Mouse (Mus musculus) cerebellum, adult (tissue): ENCODE data around the gene Pigt.

Experiments
- ATAC-seq: cut with Nextera tagmentation; 2 replicates; pipeline ENCODE4 v1.9.2; 2017; ENCODE audit warnings: mild to moderate bottlenecking, moderate library complexity, mixed read lengths; ENCODE audit not compliant: insufficient number of reproducible peaks, low FRiP score, low TSS enrichment

Pigt gene

DNA sequence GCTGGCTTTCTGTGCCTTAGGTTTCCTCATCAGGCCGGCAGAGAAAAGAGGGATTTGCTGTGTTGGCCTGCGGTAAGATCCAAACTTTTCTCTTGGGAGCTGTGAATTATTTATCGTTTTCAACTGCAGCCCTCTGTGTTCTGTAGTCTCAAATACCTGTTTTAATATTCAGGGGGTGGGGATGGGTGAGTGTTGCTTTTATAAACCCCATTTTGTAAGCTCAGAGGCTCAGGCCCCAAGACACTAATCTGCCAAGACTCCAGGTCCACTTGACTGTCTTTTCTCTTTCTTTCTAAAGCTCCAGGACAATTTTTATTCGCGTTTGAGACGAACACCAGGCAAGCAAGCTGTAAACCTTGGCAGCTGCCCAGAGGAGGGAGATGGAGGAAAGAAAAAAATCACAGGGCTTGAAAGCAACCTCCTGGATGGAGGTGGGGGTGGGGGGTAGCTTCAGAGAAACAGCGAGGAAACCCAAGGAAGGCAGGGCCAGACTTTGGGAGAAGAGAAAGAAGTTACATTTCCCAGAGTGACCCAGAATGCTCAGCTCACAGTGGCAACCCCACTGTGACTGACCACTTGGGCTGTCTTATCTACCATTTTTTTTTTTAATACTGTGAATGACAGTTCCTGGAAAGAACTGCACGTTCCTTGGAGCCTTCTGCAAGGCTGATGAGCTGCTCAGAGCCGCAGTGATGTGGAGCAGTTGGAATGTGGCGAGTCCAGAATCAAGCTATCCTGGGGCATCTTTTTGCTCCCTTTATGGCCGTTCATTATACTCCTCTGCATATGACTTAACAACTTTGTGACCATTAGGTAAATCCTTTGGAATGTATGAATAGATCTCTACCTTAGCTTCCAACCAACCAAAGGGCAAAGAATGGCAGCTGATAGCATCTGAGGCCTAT is 21.2 kb downstream of the Pigt start:
- ATAC-seq: no peak

DNA sequence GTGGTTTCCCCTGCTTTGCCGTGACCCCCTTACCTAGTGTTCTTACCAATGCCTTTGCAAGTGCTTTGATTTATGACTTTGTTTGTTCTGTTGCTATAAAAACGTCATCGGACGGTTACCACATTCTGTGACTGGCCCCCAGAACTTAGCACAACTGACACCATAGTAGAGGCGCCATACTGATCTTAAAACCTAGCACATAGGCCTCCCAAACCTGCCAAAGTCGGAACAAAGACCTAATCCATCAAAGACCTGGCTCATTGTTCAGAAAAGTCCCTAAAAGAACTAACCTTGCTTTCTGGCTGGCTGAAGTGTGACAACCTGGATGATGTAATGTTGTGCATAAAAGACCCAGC is 21.8 kb downstream of the Pigt start:
- no peak for ATAC-seq

DNA sequence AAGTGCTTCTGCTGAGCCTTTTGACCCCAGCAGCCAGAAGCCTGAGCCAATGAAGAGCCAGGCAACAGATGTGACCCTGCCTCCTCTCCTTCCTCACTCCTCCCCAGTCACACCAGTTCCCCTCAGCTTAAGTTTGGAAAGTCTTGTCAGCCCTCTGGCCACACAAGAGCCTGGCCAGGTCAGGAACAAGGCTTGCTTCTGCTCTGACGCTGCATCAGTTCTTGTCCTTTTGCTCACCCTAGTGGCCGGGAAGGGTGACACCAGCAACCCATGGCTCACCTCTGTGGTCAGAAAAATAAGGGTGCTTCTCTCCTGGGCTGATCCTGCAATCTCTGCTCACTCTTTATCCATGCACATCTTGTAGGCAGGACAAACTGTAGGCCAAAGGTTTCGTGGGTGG is 23.5 kb downstream of the Pigt start:
- ATAC-seq: no peak

DNA sequence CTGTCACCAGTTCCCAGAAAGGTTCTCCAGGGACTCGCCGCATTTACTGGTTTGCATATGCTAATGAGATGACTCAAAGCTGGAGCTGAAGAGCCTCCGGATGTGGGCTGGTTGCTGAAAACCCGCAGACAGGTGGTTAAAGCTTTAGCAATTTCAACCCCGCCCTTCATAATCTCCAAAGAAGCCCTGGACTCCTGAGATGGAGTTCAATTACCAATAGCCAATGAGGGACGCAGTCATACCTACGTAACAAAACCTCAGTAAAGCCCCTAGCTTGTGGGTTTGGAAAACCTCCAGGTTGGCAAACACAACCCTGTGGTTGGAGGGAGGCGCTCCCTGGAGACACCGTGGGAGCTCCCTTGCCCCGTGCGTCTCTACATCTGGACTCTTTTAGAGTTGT is 24.5 kb downstream of the Pigt start:
- no peak for ATAC-seq

DNA sequence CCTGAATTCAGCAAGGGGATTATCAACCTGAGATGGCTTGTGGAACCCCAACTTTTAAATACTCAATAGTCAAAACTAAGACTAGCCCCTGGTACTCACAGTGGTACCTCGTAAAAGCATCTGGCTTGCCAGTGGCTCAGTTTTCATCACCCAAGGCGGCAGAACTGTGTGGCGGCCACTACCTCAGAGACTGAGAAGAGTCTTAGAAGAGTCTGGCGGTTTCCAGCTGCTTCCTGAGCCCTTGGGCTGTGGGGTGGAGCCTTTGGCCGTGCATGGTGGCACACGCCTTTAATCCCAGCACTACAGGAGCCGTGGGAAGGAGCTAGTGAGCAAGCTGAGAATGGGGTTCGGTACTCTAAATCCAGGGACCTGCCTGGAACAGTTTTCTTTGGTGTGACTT is 25.0 kb downstream of the Pigt start:
- ATAC-seq: no peak

DNA sequence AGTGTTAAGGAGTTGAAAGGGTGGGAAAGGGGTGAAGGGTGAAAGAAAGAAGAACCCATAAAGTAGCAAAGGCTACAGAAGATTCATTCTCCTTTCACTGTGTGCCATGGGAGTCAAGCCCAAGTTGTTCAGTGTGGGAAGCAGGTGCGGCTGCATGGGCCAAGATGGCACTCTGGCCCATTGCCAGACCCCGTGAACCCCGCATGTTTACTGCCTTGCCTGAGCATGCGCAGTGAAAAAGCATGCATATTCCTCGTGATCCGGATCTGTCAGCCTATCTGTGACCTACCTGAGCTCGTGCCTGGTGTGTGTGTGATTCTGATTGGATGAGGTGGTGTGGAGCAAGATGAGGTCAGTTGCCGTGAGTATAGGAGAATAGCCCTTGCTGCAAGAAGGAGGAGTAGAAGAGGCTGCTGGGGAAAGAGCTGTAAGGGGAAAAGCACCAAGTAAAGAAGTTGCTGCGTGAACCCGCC is 26.0 kb downstream of the Pigt start:
- ATAC-seq: no peak

DNA sequence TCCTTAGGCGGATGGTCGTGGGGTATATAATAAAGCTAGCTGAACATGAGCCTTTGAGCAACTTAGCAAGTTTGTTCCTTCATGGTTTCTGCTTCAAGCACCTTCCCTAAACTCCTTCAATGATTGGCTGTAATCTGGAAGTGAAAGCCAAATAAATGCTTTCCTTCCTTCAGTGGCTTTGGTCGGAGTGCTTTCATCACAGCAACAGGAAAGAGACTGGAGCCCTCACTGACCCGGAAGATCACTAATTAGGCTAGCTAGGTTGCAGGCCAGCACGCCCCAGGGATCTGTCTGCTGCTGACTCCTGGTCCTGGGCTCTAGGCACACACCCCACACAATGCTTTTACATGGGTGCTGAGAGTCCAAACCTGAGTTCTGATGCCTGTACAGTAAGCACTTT is 31.2 kb downstream of the Pigt start:
- no peak for ATAC-seq

DNA sequence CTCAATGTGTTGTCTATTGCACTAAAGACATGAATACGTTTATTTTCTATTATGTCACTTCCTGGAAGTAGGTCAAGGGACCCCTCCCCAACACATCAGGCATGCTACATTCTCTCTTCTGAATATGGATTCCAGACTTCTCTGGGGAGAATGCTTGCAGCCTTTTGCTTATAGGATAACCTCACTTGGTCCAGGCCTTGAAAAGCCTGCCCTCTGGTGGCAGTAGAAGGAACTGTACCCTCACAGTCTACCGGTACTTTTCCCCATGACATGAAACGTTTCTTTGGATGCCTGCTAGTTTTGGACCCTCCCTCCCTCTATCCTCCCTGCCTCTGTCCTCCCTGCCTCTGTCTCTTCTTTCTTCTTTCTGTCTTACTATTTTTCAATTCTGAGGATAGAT is 33.8 kb downstream of the Pigt start:
- ATAC-seq: peak; percentile 58; the same call in 1 of the 2 replicates

DNA sequence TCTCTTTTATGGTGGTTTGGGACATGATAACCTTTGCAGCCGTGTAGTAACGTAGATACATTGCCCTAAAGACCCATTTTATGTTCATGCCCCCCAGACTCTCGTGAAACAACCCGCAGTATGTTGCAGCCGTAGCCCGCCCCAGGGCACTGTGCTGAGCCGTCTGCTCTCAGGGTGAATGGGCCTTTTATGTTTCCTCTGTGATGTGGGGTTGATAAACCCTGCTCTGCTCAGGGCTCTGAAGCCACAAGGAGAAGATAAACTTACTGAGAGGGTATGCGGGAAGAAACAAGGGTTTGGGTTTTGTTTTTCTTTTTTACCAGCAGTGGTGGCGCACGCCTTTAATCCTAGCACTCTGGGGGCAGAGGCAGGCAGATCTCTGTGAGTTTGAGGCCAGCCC is 37.0 kb downstream of the Pigt start:
- no peak for ATAC-seq

DNA sequence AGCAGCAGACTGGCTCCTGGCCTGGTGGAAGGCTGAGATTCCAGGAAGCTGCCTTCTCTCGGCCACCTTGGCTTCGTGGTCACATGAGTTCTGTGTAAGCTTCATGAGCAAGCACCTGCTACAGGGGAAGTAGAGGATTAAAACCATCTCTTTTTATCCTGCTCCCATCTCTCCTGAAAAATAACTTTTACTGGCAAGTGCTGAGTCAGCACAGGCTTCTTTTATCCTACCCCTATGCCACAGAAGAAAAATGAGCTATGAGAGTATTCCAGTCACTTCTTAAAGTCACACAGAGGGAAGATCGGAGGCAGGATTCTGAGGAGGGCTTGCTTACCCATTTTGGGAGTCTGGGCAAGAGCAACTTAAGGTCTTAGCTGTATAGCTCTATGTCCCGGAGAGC is 39.7 kb downstream of the Pigt start:
- ATAC-seq: no peak

DNA sequence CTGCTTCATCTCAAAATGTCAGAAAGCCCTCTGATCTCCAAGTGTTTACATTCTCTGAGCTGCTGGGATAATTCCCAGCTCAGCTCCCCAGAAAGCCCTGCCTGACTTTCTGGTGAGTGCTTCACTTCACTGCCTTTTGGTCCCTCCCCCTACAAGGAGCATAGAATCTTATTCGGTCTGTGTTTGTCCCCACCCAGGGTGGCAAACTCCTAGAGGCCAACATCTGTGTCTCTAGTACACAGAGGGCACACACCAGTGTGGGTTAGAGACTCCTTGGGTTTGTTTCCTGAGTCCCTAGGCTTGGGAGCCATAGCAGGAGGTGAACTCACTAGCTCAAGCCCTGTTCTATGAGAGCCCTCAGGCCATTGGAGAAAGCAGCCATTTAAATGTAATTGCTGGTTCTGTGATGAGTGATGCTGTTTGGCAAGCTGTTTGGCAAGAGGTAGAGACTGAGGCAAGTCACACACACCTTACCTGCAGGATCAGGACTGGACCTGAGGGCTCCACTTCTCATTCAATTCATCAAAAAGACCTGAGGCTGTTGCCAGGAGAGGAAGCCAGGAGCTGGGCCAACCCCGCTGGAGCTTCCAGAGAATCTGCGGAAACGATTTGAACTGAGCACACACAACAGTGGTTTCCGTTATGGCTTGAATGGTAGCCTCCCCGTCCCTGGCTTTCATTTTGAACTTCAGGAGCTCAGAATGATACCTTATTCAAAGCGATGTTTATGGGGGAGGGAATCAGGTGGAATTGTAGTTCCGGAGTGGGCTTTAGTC is 43.5 kb downstream of the Pigt start:
- ATAC-seq: no peak

DNA sequence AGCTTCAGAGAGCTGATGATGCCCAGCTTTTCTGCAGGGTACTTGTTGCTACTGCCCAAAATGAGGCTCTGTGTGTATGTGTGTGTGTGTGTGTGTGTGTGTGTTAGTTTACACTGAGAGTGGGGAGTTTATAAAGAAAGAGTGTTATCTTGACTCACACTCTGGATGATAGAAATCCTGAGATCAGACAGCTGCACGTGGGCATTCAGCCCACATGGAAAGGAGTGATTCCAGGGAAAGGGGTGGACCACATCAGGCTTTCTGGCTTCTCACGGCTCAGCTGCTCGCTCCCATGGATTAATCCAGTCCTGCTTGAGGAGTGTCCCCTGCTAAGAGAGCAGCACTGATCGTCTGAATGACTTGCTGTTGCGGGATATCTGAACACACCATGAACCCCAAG is 44.8 kb downstream of the Pigt start:
- no peak for ATAC-seq

DNA sequence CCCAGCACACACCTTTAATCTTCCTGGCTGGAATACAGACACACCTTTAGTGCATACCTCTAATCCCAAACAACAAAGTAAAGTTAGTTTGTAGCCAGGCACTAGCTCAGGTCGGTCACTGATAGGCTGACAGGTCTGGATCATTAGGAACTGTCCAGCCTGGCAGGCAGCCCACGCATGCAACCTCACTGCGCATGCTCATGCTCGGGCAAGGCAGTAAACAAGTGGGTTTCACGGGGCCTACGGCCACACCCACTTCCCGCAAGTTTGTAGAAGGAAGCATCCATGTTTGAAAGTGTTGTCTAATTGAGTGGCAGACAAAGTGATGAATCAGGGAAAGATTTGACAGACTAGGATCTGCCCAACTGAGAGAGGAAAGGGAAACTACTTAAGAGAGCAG is 45.3 kb downstream of the Pigt start:
- no peak for ATAC-seq

DNA sequence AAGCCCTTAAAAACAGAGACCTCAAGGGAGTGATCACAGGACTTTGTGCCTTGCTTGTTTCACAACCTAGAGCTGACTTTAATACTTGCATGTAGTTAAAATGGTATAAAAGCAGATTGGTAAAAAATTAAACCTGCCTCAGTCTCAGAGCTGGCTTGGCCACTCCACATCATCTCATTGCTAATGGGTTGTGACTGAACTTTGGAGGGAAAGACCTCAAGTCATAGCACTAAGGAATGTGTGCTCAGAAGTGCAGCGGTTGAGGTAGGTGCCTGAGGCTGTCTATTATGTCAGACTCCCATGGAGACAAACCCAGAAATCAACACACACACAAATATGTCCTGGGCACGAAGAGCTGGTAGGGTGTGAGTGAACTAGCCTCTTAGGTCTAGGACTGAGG is 46.4 kb downstream of the Pigt start:
- ATAC-seq: no peak

DNA sequence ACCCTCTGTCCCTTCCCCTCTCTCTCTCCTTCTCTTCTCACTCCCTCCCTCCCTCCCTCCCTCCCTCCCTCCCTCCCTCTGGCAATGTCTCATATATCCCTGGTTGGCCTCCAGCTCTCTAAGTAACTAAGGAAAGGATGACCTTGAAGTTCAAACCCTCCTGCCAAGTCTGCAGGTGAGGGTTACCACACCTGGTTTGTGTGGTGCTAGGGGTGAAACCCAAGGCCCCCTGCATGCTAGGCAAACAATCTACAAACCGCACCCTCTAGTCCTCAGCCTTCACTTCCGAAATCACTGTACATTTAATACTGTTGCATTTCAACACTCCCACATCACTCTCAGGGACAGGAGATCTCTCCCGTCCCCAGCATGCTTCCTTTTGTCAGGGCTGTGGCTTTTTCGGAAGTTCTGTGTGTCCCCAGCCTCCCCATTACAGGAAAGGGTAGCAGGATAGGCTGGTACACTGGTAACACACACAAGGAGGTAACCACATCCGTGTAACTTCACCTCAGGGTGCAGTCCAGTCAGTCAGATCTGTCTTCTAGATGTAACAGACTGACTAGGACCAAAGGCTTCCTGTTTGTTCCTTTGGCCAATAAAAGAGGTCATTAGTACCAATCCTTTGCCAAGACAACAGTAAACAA is 47.3 kb downstream of the Pigt start:
- ATAC-seq: no peak

DNA sequence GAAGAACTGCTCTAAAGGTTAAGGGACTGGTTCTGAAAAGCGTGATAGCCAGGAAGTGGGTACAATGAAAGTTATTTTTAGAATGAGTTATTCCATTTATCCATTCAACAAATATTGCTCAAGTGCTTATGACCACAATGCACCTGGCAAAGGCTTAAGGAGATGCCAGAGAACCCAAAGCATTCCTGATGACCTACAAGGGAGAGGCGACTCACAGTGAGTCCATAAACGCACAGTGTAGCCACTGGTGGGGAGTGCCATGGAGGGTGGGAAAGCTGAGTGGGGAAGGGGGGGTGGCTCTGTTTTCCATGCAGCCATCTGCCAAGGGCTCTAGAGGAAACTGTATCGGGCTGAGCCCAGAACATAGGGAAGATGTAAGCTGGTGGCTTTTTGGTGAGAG is 52.0 kb downstream of the Pigt start:
- no peak for ATAC-seq

DNA sequence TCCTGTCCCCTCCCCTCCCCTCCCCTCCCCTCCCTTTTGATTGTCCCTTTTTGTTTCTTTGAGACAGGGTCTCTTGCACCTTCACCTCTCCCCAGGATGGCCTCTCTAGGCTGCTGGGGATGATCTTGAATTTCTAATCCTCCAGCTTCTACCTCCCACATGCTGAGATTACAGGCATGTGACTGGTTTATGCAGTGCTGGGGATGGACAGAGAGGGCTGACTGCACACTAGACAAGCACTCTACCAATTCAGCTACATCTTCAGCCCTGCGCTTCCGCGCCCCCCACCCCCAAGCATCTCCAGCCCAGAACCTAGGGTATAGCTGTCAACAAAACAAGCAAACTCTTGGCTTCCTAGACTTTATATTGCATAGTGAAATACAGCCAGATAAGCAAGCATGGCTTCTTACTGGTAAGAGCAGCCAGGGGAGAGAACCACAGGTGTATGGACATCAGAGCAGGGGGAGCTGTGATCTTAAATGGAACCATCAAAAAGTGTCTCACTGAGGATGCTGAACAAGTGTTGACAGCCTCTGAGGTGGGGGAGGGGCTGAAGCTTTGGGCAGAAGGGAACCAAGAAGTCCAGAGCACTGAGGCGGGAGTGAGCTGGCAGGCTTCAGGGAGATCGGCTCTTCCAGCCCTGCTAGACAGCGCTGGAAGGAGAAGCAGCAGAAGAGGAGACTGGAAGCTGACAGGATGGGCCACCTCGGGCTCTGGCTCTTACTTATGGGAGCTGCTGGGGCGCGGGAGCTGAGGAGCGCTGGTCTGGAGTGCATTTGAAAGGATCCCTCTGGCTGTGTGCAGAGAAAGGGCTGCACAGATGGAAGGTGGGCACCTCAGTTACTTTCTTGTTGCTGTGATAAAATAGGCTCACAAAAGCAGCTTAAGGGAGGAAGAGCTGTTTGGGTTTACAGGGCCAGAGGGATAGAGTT is 52.9 kb downstream of the Pigt start:
- no peak for ATAC-seq

DNA sequence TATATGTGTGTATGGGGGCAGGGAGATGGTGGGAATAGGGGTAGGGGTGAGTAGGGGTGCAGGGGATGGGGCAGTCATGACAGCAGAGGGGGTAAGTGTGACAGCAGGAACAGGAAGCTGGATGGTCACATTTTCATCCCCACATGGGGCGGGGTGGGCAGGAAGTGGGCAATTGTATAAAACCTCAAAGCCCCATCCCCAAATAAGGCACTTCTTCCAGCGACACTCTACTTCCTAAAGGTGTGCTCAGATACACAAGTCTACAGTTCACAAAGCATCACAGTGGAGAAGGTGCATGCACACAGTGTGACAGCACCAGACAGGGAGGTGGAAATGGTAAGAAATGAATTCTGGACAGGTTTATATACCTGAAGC is 53.6 kb downstream of the Pigt start:
- no peak for ATAC-seq

DNA sequence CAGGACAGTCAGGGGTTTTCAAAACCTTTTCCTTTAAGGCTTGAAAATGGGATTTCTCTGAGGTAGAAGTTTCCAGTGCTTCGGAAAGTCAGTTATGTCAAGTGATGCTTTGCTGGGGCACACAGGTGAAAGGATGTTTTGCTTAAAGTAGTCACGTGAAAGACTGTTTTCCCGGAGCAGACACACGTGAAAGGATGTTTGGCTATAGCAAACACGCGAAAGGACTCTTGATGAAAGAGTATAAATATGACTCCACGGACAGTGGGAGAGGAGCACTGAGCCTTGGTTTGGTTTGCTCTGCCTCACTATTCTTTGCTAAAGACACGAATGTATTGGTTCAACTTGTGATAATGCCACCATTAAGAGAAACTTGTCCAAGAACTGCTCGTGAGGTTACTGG is 54.2 kb downstream of the Pigt start:
- no peak for ATAC-seq
